Mouse (Mus musculus) stomach, postnatal 0 days (tissue): ENCODE measurements around the gene Otop2. TPM values are rescaled to one million over a fixed set of nuclear protein-coding genes. Genes with fewer than 3 reads are reported as not detected.
A peak's percentile ranks its signal among the peaks of the same experiment; 100 is the strongest.

ENCODE experiments used
- ATAC-seq: fragments of 200-750 bp; cut with Nextera tagmentation; 2 replicates; pipeline ENCODE4 v1.8.0; 2017; ENCODE audit not compliant: low FRiP score, low TSS enrichment
- DNase-seq: peaks from one replicate; pipeline ENCODE4 v3.0.0-alpha.2; 2016; ENCODE audit warnings: low spot score
- H3K27ac ChIP-seq: fragments of 300-500 bp; sonication (generic); replicated peaks from 2 replicates; pipeline ENCODE4 v1.5.1; 2014; ENCODE audit warnings: mild to moderate bottlenecking, control low read depth
- H3K27me3 ChIP-seq: fragments of 300-500 bp; sonication (generic); 2 replicates; pipeline ENCODE4 v1.6.1; 2014; ENCODE audit warnings: low read length; ENCODE audit not compliant: control insufficient read depth, insufficient read depth
- H3K36me3 ChIP-seq: fragments of 300-500 bp; sonication (generic); 2 replicates; pipeline ENCODE4 v1.6.1; 2014; ENCODE audit warnings: low read length, mixed read lengths; ENCODE audit not compliant: control insufficient read depth, insufficient read depth
- H3K4me1 ChIP-seq: fragments of 300-500 bp; sonication (generic); replicated peaks from 2 replicates; pipeline ENCODE4 v1.6.1; 2014; ENCODE audit warnings: antibody characterized with exemption; ENCODE audit not compliant: control insufficient read depth, insufficient read depth
- H3K4me2 ChIP-seq: fragments of 300-500 bp; sonication (generic); replicated peaks from 2 replicates; pipeline ENCODE4 v1.6.1; 2014; ENCODE audit warnings: low read depth, mild to moderate bottlenecking, control low read depth, moderate library complexity
- H3K4me3 ChIP-seq: fragments of 300-500 bp; sonication (generic); 2 replicates; pipeline ENCODE4 v1.5.1; 2014; ENCODE audit warnings: low read depth, low read length, control low read depth
- H3K9ac ChIP-seq: fragments of 300-500 bp; sonication (generic); 2 replicates; pipeline ENCODE4 v1.6.1; 2014; ENCODE audit warnings: mild to moderate bottlenecking, low read length, control low read depth, mixed read lengths
- H3K9me3 ChIP-seq: fragments of 300-500 bp; sonication (generic); 2 replicates; pipeline ENCODE4 v1.6.1; 2016; ENCODE audit warnings: low read length; ENCODE audit not compliant: control insufficient read depth
- CTCF ChIP-seq: IDR thresholded peaks from 2 replicates; pipeline ENCODE4 v1.5.1; 2016; ENCODE audit warnings: antibody characterized with exemption, low read depth, mild to moderate bottlenecking, moderate library complexity
- EP300 ChIP-seq: optimal IDR thresholded peaks from 2 replicates; pipeline ENCODE3; 2016; ENCODE audit warnings: antibody characterized with exemption
- WGBS: fragments of 180-500 bp; shearing (Covaris S2); extraction: QIAGEN DNeasy Blood & Tissue Kit; methylation state at CpG from one replicate; pipeline ENCODE4 v1.1.7; 2014; 5-methylcytosine and 5-hydroxymethylcytosine counted together
- polyA plus RNA-seq: library from polyadenylated mRNA; unstranded; fragments of >200 nt; fragmentation: Nextera tagmentation; extraction: Ambion mirVana; gene quantifications from 2 replicates; pipeline ENCODE4 v1.2.1, GENCODE M21; 2015

Otop2 gene
- polyA plus RNA-seq, 1 experiment from 2014 or later, result 4.7 TPM

- Histone ChIP-seq H3K27me3 (no peaks in the 10 kb centered on the region), H3K9me3 (no peaks in the 10 kb centered on the region), H3K4me3 (peak overlapping the region; percentile 55), H3K36me3 (no peaks in the 10 kb centered on the region), H3K4me2 (peak overlapping the region; percentile 90), H3K27ac (peak overlapping the region; percentile 85), H3K4me1 (peaks cover 3% of the 10 kb centered on the region; the same call in 1 of the 2 replicates), H3K9ac (peak overlapping the region; percentile 69)
- no peak for DNase-seq
- TF ChIP-seq CTCF, result no peak
- no peak for TF ChIP-seq EP300
- 18% methylated on average over 7 of the region's 7 CpGs for WGBS
- ATAC-seq, result no peak
These were observed 29.4 kb upstream of the Otop2 start for GRCm38 (mm10) chr11:115277604-115277975.

GRCm38 (mm10) chr11:115278176-115278575 is 28.8 kb upstream of the Otop2 start:
- peaks cover 3% of the 10 kb centered on the region; the same call in 1 of the 2 replicates for H3K4me1 ChIP-seq
- no peak for TF ChIP-seq CTCF
- TF ChIP-seq EP300, result no peak
- H3K9ac ChIP-seq, result no peak overlapping the region
- H3K27ac ChIP-seq, result no peak overlapping the region
- ATAC-seq (no peak), DNase-seq (no peak)
- H3K36me3 ChIP-seq, result no peaks in the 10 kb centered on the region
- H3K27me3 ChIP-seq, result no peaks in the 10 kb centered on the region
- H3K4me3 ChIP-seq, result no peak overlapping the region
- WGBS, result 62% methylated on average over 6 of the region's 6 CpGs
- no peaks in the 10 kb centered on the region for H3K9me3 ChIP-seq
- no peak overlapping the region for H3K4me2 ChIP-seq

GRCm38 (mm10) chr11:115279726-115280125 is 27.2 kb upstream of the Otop2 start:
- Histone ChIP-seq H3K9me3 (no peaks in the 10 kb centered on the region), H3K4me2 (no peak overlapping the region), H3K27ac (no peak overlapping the region), H3K36me3 (no peaks in the 10 kb centered on the region), H3K4me3 (no peak overlapping the region), H3K4me1 (peaks cover 3% of the 10 kb centered on the region; the same call in 1 of the 2 replicates), H3K27me3 (no peaks in the 10 kb centered on the region), H3K9ac (no peak overlapping the region)
- DNase-seq (peak; percentile 52), ATAC-seq (no peak)
- 65% methylated on average over 1 of the region's 1 CpGs for WGBS
- TF ChIP-seq CTCF (peak; percentile 28), EP300 (no peak)

- ATAC-seq, result no peak
- no peak overlapping the region; the same call in 1 of the 2 replicates for H3K27ac ChIP-seq
- H3K4me3 ChIP-seq, result no peak overlapping the region
- H3K9ac ChIP-seq, result no peak overlapping the region
- TF ChIP-seq CTCF, result no peak
- H3K4me2 ChIP-seq, result no peak overlapping the region
- H3K36me3 ChIP-seq, result no peaks in the 10 kb centered on the region
- WGBS, result 72% methylated on average over 8 of the region's 8 CpGs
- no peak for DNase-seq
- no peaks in the 10 kb centered on the region for H3K27me3 ChIP-seq
- peaks cover 3% of the 10 kb centered on the region; the same call in 1 of the 2 replicates for H3K4me1 ChIP-seq
- H3K9me3 ChIP-seq, result no peaks in the 10 kb centered on the region
These were observed 24.7 kb upstream of the Otop2 start for GRCm38 (mm10) chr11:115282295-115282694.

GRCm38 (mm10) chr11:115282723-115283485 is 24.1 kb upstream of the Otop2 start:
- H3K27ac ChIP-seq, result no peak overlapping the region
- H3K9me3 ChIP-seq, result no peaks in the 10 kb centered on the region
- 75% methylated on average over 8 of the region's 8 CpGs for WGBS
- no peaks in the 10 kb centered on the region for H3K27me3 ChIP-seq
- ATAC-seq, result 0 out of 2 replicates have a peak, but pooled peaks have one; percentile 14
- H3K4me1 ChIP-seq, result peaks cover under 1% of the 10 kb centered on the region; the same call in 1 of the 2 replicates
- DNase-seq, result no peak
- no peak overlapping the region for H3K4me3 ChIP-seq
- H3K9ac ChIP-seq, result no peak overlapping the region; the same call in 1 of the 2 replicates
- TF ChIP-seq CTCF, result no peak
- TF ChIP-seq EP300, result no peak
- H3K4me2 ChIP-seq, result no peak overlapping the region
- H3K36me3 ChIP-seq, result no peaks in the 10 kb centered on the region

- Histone ChIP-seq H3K4me2 (no peak overlapping the region), H3K27me3 (no peaks in the 10 kb centered on the region), H3K36me3 (no peaks in the 10 kb centered on the region), H3K4me1 (no peaks in the 10 kb centered on the region), H3K4me3 (no peak overlapping the region), H3K27ac (no peak overlapping the region), H3K9me3 (no peaks in the 10 kb centered on the region), H3K9ac (no peak overlapping the region)
- no peak for DNase-seq
- no peak for TF ChIP-seq EP300
- TF ChIP-seq CTCF, result no peak
- ATAC-seq, result no peak
- WGBS, result 69% methylated on average over 9 of the region's 9 CpGs
These were observed 23.5 kb upstream of the Otop2 start for GRCm38 (mm10) chr11:115283486-115283765.
